Mouse (Mus musculus) megakaryocyte, embryonic 14.5 days (primary cell): Measurements from ENCODE around the gene Nudt4.

Experiments
- FLI1 ChIP-seq: IDR thresholded peaks from 2 replicates; pipeline ENCODE4 v1.6.1; 2012; ENCODE audit warnings: low read length, inconsistent platforms, mixed read lengths
- GATA1 ChIP-seq: IDR thresholded peaks from 3 replicates; pipeline ENCODE4 v1.6.1; 2012; ENCODE audit warnings: mixed read lengths, low read length, inconsistent platforms, borderline replicate concordance

GRCm38 (mm10) chr10:95504341-95504740 lies 59.6 kb downstream of the Nudt4 start:
- TF ChIP-seq GATA1: no peak
- no peak for TF ChIP-seq FLI1
